Mouse (Mus musculus) forebrain, embryonic 15.5 days (tissue): Measurements from ENCODE around the gene Rgs7. TPM values are rescaled to one million over a fixed set of nuclear protein-coding genes. Genes with fewer than 3 reads are reported as not detected.

Experiments used
- ATAC-seq: fragments of 200-750 bp; cut with Nextera tagmentation; replicated peaks from 2 replicates; pipeline ENCODE4 v1.8.0; 2017; ENCODE audit warnings: mild to moderate bottlenecking, moderate TSS enrichment, moderate library complexity
- H3K27ac ChIP-seq: fragments of 300-500 bp; sonication (generic); replicated peaks from 2 replicates; pipeline ENCODE4 v1.5.1; 2015; ENCODE audit warnings: mild to moderate bottlenecking, inconsistent platforms
- H3K27me3 ChIP-seq: fragments of 300-500 bp; sonication (generic); 2 replicates; pipeline ENCODE4 v1.6.1; 2015; ENCODE audit warnings: inconsistent platforms
- H3K36me3 ChIP-seq: fragments of 300-500 bp; sonication (generic); 2 replicates; pipeline ENCODE4 v1.6.1; 2015; ENCODE audit warnings: mild to moderate bottlenecking, inconsistent platforms
- H3K4me1 ChIP-seq: fragments of 300-500 bp; sonication (generic); 2 replicates; pipeline ENCODE4 v1.6.1; 2015; ENCODE audit warnings: inconsistent platforms
- H3K4me2 ChIP-seq: fragments of 300-500 bp; sonication (generic); replicated peaks from 2 replicates; pipeline ENCODE4 v1.6.1; 2015; ENCODE audit warnings: mild to moderate bottlenecking, inconsistent platforms
- H3K4me3 ChIP-seq: fragments of 300-500 bp; sonication (generic); 2 replicates; pipeline ENCODE4 v1.5.1; 2015; ENCODE audit warnings: mild to moderate bottlenecking, inconsistent platforms
- H3K9ac ChIP-seq: fragments of 300-500 bp; sonication (generic); replicated peaks from 2 replicates; pipeline ENCODE4 v1.6.1; 2015; ENCODE audit warnings: mild to moderate bottlenecking, inconsistent platforms
- H3K9me3 ChIP-seq: fragments of 300-500 bp; sonication (generic); 2 replicates; pipeline ENCODE4 v1.6.1; 2016; ENCODE audit warnings: inconsistent platforms
- WGBS: fragments of 180-500 bp; shearing (Covaris S2); methylation state at CpG from one replicate; pipeline ENCODE4 v1.1.7; 2015; ENCODE audit warnings: mixed read lengths; 5-methylcytosine and 5-hydroxymethylcytosine counted together
- polyA plus RNA-seq: library from polyadenylated mRNA; unstranded; fragments of >200 nt; fragmentation: Nextera tagmentation; extraction: Ambion mirVana; gene quantifications from 2 replicates; pipeline ENCODE4 v1.2.1, GENCODE M21; 2015

Gene Rgs7
- polyA plus RNA-seq, 1 experiment from 2014 or later: 18.9 TPM

DNA sequence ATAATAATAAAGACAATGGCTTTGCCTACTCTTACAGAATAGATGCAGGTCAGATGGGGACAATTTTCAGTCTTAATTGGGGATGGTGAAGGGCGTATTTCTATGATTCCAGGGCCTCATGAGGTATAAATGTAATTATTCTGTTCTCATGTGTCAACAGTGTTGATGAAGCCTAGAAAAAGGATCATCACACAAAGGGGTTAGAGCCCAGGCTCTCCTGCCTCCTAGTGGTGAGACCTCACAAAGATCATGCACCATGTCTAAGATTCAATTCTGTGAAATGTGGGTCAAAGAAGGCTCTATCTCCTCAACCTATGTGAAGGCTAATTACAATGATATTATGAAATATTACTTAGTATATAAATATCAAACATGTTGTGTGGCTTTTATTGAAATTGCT, 146.1 kb downstream of the Rgs7 start:
- Histone ChIP-seq H3K36me3 (no peaks in the 10 kb centered on the region), H3K9me3 (no peaks in the 10 kb centered on the region), H3K4me1 (no peaks in the 10 kb centered on the region), H3K4me2 (no peak overlapping the region), H3K9ac (no peak overlapping the region), H3K4me3 (no peak overlapping the region), H3K27ac (no peak overlapping the region), H3K27me3 (no peaks in the 10 kb centered on the region)
- WGBS: 87% methylated on average over 1 of the region's 1 CpGs
- ATAC-seq: no peak

DNA sequence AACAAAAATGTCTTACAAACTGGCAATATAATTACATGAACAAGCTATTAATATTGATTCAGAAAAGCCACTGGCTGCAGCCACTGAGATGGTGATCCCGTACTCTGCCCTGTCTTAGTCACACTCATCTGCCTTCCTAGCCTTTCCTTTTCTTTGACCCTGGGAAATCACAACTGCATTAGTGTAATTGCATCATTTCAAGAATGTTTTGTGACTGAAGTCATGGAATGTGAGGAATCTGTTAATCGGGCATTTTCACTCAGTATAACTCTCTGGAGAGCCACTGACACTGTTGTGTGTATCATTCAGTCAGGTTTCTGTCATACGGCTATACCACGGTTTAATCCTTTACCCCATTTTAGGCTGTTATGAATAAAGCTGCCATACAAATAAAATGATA, 156.1 kb downstream of the Rgs7 start:
- no peak for ATAC-seq
- no peak overlapping the region for H3K4me2 ChIP-seq
- H3K9me3 ChIP-seq: no peaks in the 10 kb centered on the region
- H3K4me1 ChIP-seq: no peaks in the 10 kb centered on the region
- H3K27ac ChIP-seq: no peak overlapping the region
- H3K36me3 ChIP-seq: no peaks in the 10 kb centered on the region
- H3K27me3 ChIP-seq: no peaks in the 10 kb centered on the region
- WGBS: 61% methylated on average over 4 of the region's 4 CpGs
- H3K4me3 ChIP-seq: no peak overlapping the region
- H3K9ac ChIP-seq: no peak overlapping the region

- Histone ChIP-seq H3K36me3 (no peaks in the 10 kb centered on the region), H3K27ac (no peak overlapping the region), H3K4me3 (no peak overlapping the region), H3K4me2 (no peak overlapping the region), H3K27me3 (no peaks in the 10 kb centered on the region), H3K9me3 (no peaks in the 10 kb centered on the region), H3K4me1 (no peaks in the 10 kb centered on the region), H3K9ac (no peak overlapping the region)
- ATAC-seq: no peak
- WGBS: 91% methylated on average over 9 of the region's 9 CpGs
These were observed 159.1 kb downstream of the Rgs7 start for GRCm38 (mm10) chr1:175333041-175333854.

DNA sequence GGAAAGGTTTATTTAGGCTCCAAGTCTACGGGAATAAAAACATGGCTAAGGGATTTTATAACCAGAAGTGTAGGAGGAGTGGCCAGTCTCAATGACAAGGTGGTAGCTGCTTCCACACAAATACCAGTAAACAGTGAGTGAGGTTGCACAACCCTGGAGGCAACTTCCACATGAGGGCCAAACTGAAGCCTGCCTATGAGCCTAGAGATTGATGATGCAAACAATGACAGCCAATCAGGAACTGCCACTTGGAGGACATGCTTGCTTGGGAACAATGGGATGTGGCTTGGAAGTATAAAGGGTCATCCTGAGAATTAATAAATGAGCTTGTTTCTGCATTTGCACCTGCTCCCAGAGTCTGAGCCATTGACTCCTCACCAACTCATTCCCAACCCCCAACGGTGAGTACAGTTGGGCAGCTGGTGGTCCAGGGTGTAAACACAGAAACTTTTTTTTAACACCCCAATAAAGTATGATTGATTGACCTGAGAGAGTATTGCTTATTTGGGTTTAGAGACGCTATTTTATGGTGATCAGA, 162.3 kb downstream of the Rgs7 start:
- 90% methylated on average over 3 of the region's 3 CpGs for WGBS

GRCm38 (mm10) chr1:175322781-175323180, 169.5 kb downstream of the Rgs7 start:
- Histone ChIP-seq H3K9me3 (no peaks in the 10 kb centered on the region), H3K9ac (no peak overlapping the region), H3K27me3 (no peaks in the 10 kb centered on the region), H3K4me1 (peaks cover 3% of the 10 kb centered on the region; the same call in 1 of the 2 replicates), H3K4me3 (no peak overlapping the region), H3K36me3 (no peaks in the 10 kb centered on the region), H3K4me2 (no peak overlapping the region), H3K27ac (no peak overlapping the region)
- ATAC-seq: no peak

More for the DNA sequence above, 162.3 kb downstream of the Rgs7 start:
- no peak overlapping the region for H3K4me2 ChIP-seq
- H3K9me3 ChIP-seq: no peaks in the 10 kb centered on the region
- no peaks in the 10 kb centered on the region for H3K36me3 ChIP-seq
- no peak for ATAC-seq
- H3K4me1 ChIP-seq: no peaks in the 10 kb centered on the region
- no peak overlapping the region for H3K9ac ChIP-seq
- H3K27ac ChIP-seq: no peak overlapping the region
- no peak overlapping the region for H3K4me3 ChIP-seq
- no peaks in the 10 kb centered on the region for H3K27me3 ChIP-seq

DNA sequence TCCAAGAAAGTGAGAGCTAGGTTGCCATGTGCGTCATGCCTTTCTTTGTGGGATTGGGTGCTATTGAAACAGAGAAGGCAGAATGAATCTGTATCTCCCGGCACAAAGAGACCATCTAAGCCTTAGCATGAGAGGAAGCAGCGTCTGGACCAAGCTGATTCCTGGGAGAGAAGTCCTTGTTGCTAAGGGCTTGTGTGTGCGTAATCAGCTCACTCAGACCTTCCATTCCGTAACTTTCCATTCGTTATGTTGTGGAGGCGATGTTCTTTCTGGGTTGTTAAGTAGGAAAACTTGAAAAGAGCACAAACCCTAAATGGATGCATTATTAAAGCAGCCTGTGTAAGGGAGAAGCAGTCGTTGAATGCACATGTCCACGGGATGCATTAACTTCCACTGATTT, 173.1 kb downstream of the Rgs7 start:
- H3K4me1 ChIP-seq: peaks cover 3% of the 10 kb centered on the region; the same call in 1 of the 2 replicates
- no peaks in the 10 kb centered on the region for H3K36me3 ChIP-seq
- H3K9me3 ChIP-seq: no peaks in the 10 kb centered on the region
- H3K27ac ChIP-seq: no peak overlapping the region
- no peaks in the 10 kb centered on the region for H3K27me3 ChIP-seq
- H3K4me2 ChIP-seq: no peak overlapping the region
- no peak overlapping the region for H3K4me3 ChIP-seq
- no peak for ATAC-seq
- 35% methylated on average over 9 of the region's 9 CpGs for WGBS
- H3K9ac ChIP-seq: no peak overlapping the region

DNA sequence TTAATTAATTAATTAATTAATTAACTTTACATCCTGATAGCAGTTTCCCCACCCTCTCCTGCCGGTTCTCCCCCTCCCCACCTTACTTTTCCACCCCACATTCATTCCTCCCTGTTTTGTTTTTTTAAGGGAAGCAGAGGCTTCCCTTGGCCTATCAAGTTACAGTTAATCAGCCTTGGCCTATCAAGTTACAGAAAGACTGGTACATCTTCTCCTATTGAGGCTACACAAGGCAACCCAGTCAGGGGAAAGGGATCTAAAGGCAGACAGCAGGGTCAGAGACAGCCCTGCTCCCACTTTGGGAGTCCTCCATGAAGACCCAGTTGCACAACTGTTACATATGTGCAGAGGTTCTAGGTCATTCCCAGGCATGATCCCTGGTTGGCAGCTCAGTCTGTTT, 175.0 kb downstream of the Rgs7 start:
- peaks cover 3% of the 10 kb centered on the region; the same call in 1 of the 2 replicates for H3K4me1 ChIP-seq
- no peak overlapping the region for H3K4me3 ChIP-seq
- no peak overlapping the region for H3K4me2 ChIP-seq
- no peaks in the 10 kb centered on the region for H3K36me3 ChIP-seq
- H3K9me3 ChIP-seq: no peaks in the 10 kb centered on the region
- H3K27me3 ChIP-seq: no peaks in the 10 kb centered on the region
- H3K27ac ChIP-seq: no peak overlapping the region
- H3K9ac ChIP-seq: no peak overlapping the region
- 33% methylated on average over 1 of the region's 1 CpGs for WGBS
- no peak for ATAC-seq

DNA sequence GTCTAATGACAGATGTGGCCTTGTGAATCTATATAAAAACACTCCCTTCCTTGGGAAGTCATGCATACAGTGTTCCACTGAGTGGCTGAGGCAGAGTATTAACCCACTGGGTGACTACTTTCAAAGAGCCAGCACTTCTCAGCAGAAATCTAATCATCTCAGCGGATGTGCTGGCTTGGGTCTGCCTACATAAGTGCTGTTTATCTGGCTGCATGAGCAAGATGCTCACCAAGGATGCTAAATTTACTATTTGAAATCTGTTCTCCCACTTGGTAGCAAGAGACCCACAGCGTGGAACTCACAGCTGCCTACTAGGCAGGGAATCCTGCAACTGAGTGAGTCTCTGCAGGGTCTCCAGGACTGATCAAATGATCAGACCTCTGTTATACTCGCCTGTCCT, 184.7 kb downstream of the Rgs7 start:
- no peak overlapping the region for H3K4me2 ChIP-seq
- H3K36me3 ChIP-seq: no peaks in the 10 kb centered on the region
- ATAC-seq: 0 out of 2 replicates have a peak, but pooled peaks have one; percentile 48
- H3K9me3 ChIP-seq: no peaks in the 10 kb centered on the region
- no peaks in the 10 kb centered on the region for H3K4me1 ChIP-seq
- no peak overlapping the region for H3K9ac ChIP-seq
- WGBS: 72% methylated on average over 3 of the region's 3 CpGs
- H3K27me3 ChIP-seq: no peaks in the 10 kb centered on the region
- no peak overlapping the region for H3K27ac ChIP-seq
- no peak overlapping the region for H3K4me3 ChIP-seq

- 59% methylated on average over 1 of the region's 1 CpGs for WGBS
- H3K9ac ChIP-seq: no peak overlapping the region
These were observed 191.4 kb downstream of the Rgs7 start for GRCm38 (mm10) chr1:175300895-175301294.

GRCm38 (mm10) chr1:175300404-175300803, 191.9 kb downstream of the Rgs7 start:
- ATAC-seq: peak; percentile 77
- 19% methylated on average over 3 of the region's 3 CpGs for WGBS

More at GRCm38 (mm10) chr1:175300895-175301294, 191.4 kb downstream of the Rgs7 start:
- ATAC-seq: peak; percentile 66
- H3K27me3 ChIP-seq: no peaks in the 10 kb centered on the region
- no peak overlapping the region for H3K4me3 ChIP-seq
- 0 out of 2 replicates have a peak overlapping the region, but pooled peaks have one; percentile 4 for H3K27ac ChIP-seq
- H3K9me3 ChIP-seq: no peaks in the 10 kb centered on the region
- peaks cover 7% of the 10 kb centered on the region for H3K4me1 ChIP-seq
- no peaks in the 10 kb centered on the region for H3K36me3 ChIP-seq
- no peak overlapping the region for H3K4me2 ChIP-seq

DNA sequence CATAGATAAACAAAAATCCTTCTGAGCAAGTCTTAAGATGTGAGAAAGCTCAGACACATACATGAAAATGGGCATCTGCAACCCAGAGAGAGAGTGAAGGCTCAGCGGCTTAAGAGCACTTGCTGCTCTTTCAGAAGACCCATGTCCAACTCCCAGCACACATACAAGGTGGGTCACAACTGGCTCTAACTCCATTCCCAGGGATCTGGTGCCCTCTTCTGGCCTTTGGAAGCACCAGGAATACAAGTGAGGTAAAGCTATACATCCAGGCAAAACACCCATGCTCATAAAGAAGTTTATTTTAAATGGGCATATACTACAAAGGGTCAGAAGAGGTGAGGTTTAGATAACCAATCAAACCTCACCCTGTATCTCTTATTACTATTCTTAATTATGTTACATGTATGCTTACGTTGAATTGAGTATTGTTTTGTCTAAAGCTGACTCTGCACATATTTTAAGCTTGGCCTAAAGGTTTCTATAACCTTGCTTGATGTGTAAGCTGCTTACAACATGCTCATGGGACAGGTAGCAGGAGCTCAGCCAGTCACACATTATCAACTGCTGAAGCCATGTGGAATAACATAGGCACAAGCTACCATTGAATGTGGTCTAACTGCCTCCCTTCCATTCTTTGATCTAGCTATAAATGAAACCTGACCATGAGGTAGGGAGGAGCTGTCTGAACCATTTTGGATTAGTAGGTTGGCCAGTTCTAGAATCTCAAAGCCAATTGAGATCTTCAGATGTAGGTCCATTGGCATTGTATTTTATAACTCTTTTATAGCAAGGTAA, 192.5 kb downstream of the Rgs7 start:
- WGBS: 95% methylated on average over 2 of the region's 2 CpGs
- H3K27me3 ChIP-seq: no peaks in the 10 kb centered on the region
- H3K9me3 ChIP-seq: no peaks in the 10 kb centered on the region
- H3K4me1 ChIP-seq: peaks cover 7% of the 10 kb centered on the region
- no peak overlapping the region for H3K4me3 ChIP-seq
- no peak overlapping the region for H3K4me2 ChIP-seq
- no peak overlapping the region for H3K27ac ChIP-seq
- no peaks in the 10 kb centered on the region for H3K36me3 ChIP-seq
- no peak overlapping the region for H3K9ac ChIP-seq
- ATAC-seq: peak; percentile 43; the same call in 1 of the 2 replicates

More at GRCm38 (mm10) chr1:175300404-175300803, 191.9 kb downstream of the Rgs7 start:
- Histone ChIP-seq H3K27ac (no peak overlapping the region), H3K4me3 (no peak overlapping the region), H3K9ac (no peak overlapping the region), H3K4me2 (no peak overlapping the region), H3K9me3 (no peaks in the 10 kb centered on the region), H3K36me3 (no peaks in the 10 kb centered on the region), H3K27me3 (no peaks in the 10 kb centered on the region), H3K4me1 (peaks cover 7% of the 10 kb centered on the region)

- H3K27me3 ChIP-seq: no peaks in the 10 kb centered on the region
- H3K9ac ChIP-seq: no peak overlapping the region
- H3K9me3 ChIP-seq: no peaks in the 10 kb centered on the region
- peaks cover 7% of the 10 kb centered on the region for H3K4me1 ChIP-seq
- H3K4me3 ChIP-seq: no peak overlapping the region
- ATAC-seq: no peak
- no peak overlapping the region for H3K4me2 ChIP-seq
- no peaks in the 10 kb centered on the region for H3K36me3 ChIP-seq
- 92% methylated on average over 1 of the region's 1 CpGs for WGBS
- no peak overlapping the region for H3K27ac ChIP-seq
These were observed 195.4 kb downstream of the Rgs7 start for GRCm38 (mm10) chr1:175296906-175297305.
